Mouse (Mus musculus): ENCODE measurements at regions not wholly inside any gene's neighbourhood (a gene's known extent, or its start where the extent isn't known, plus 50 kb on each side); places are given as distances from the start of the nearest gene placed in this dataset.

GRCm38 (mm10) chr17:88336140-88336769 lies 104.3 kb upstream of the Foxn2 start:
- TF ChIP-seq CTCF (IDR thresholded peaks at IDR 0.05; ENCODE audit: extremely low read depth, insufficient read depth, insufficient read length, insufficient replicate concordance) (no peak), POLR2A (IDR thresholded peaks at IDR 0.05; ENCODE audit: low read depth, low read length) (no peak)
